Mouse (Mus musculus) kidney, postnatal 0 days (tissue): ENCODE measurements around the gene Mindy4. TPM values are rescaled to one million over a fixed set of nuclear protein-coding genes. Genes with fewer than 3 reads are reported as not detected.
A peak's percentile ranks its signal among the peaks of the same experiment; 100 is the strongest.

Experiments
- ATAC-seq: fragments of 200-750 bp; cut with Nextera tagmentation; replicated peaks from 2 replicates; pipeline ENCODE4 v1.8.0; 2017; ENCODE audit warnings: low read depth, moderate number of reproducible peaks, moderate TSS enrichment, moderate library complexity; ENCODE audit not compliant: low FRiP score
- DNase-seq: peaks from one replicate; pipeline ENCODE4 v3.0.0-alpha.2; 2016; ENCODE audit warnings: low spot score
- H3K27ac ChIP-seq: fragments of 300-500 bp; sonication (generic); 2 replicates; pipeline ENCODE4 v1.5.1; 2014; ENCODE audit warnings: mild to moderate bottlenecking
- H3K27me3 ChIP-seq: fragments of 300-500 bp; sonication (generic); 2 replicates; pipeline ENCODE4 v1.6.1; 2014; ENCODE audit warnings: low read length, mixed read lengths; ENCODE audit not compliant: insufficient read depth
- H3K36me3 ChIP-seq: fragments of 300-500 bp; sonication (generic); 2 replicates; pipeline ENCODE4 v1.6.1; 2014; ENCODE audit warnings: low read length, mixed read lengths; ENCODE audit not compliant: insufficient read depth
- H3K4me1 ChIP-seq: fragments of 300-500 bp; sonication (generic); replicated peaks from 2 replicates; pipeline ENCODE4 v1.6.1; 2014; ENCODE audit warnings: antibody characterized with exemption, low read length, mixed read lengths; ENCODE audit not compliant: insufficient read depth
- H3K4me2 ChIP-seq: fragments of 300-500 bp; sonication (generic); 2 replicates; pipeline ENCODE4 v1.6.1; 2014; ENCODE audit warnings: mild to moderate bottlenecking, low read length, moderate library complexity, mixed read lengths
- H3K4me3 ChIP-seq: fragments of 300-500 bp; sonication (generic); replicated peaks from 2 replicates; pipeline ENCODE4 v1.5.1; 2014; ENCODE audit warnings: low read depth, low read length
- H3K9ac ChIP-seq: fragments of 300-500 bp; sonication (generic); 2 replicates; pipeline ENCODE4 v1.6.1; 2014; ENCODE audit warnings: low read depth, low read length
- H3K9me3 ChIP-seq: fragments of 300-500 bp; sonication (generic); replicated peaks from 2 replicates; pipeline ENCODE4 v1.6.1; 2016; ENCODE audit warnings: low read length, inconsistent platforms, mixed read lengths
- CTCF ChIP-seq: IDR thresholded peaks from 2 replicates; pipeline ENCODE4 v1.5.1; 2016; ENCODE audit warnings: antibody characterized with exemption, low read depth, mild to moderate bottlenecking, moderate library complexity
- whole genome bisulfite sequencing: fragments of 180-500 bp; shearing (Covaris S2); extraction: QIAGEN DNeasy Blood & Tissue Kit; methylation state at CpG from one replicate; pipeline ENCODE4 v1.1.7; 2014; 5-methylcytosine and 5-hydroxymethylcytosine counted together
- polyA plus RNA-seq: library from polyadenylated mRNA; unstranded; fragments of >200 nt; fragmentation: Nextera tagmentation; extraction: Ambion mirVana; gene quantifications from 2 replicates; pipeline ENCODE4 v1.2.1, GENCODE M21; 2015

Mindy4 gene
- polyA plus RNA-seq, 1 experiment from 2014 or later, result 11.6 TPM

DNA sequence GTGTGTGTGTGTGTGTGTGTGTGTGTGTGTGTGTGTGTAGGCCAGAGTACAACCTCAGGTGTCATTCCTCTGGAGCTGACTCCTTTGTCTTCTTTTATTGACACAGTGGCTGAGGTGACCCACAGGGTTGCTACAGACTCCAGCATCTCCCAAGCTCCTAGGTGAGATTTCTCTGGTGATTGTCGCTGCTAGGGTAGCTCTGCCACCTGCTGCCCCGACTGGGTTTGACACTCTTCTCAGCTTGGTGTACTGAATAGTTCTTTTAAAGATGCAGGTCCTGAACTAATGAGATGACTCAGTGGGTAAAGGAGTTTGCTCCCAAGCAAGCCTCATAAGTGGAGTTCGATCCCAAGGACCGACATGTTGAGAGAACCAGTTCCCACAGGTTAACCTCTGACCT is 31.5 kb upstream of the Mindy4 start:
- no peak overlapping the region for H3K9ac ChIP-seq
- WGBS, result 55% methylated on average over 4 of the region's 4 CpGs
- no peak overlapping the region for H3K27ac ChIP-seq
- peak; percentile 50; the same call in 1 of the 2 replicates for TF ChIP-seq CTCF
- no peak overlapping the region for H3K4me3 ChIP-seq
- H3K4me1 ChIP-seq, result peaks cover 15% of the 10 kb centered on the region; the same call in 1 of the 2 replicates
- ATAC-seq, result no peak; the same call in 1 of the 2 replicates
- H3K9me3 ChIP-seq, result no peaks in the 10 kb centered on the region
- H3K4me2 ChIP-seq, result no peak overlapping the region
- H3K36me3 ChIP-seq, result no peaks in the 10 kb centered on the region
- no peak for DNase-seq
- no peaks in the 10 kb centered on the region for H3K27me3 ChIP-seq

DNA sequence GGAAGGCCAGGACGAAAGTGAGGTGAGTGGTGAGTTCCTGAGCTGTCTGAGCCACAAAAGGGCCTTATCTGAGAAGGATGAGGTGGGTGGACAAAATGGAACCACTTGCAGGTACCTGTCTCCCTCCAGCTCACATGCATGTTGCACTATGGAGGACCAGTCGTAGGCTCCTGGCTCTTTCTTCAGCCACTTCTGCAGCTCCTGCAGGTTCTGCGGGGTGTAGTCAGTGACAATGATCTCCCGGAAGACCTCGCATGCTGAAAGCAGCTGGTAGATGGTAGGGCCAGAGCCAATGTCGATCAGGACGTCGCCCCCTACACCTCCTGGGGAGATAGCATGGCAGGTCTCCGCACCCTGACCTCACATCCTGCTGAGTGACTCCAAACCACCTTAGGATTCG is 30.0 kb upstream of the Mindy4 start:
- no peak for TF ChIP-seq CTCF
- H3K4me2 ChIP-seq, result no peak overlapping the region
- H3K4me1 ChIP-seq, result peaks cover 15% of the 10 kb centered on the region; the same call in 1 of the 2 replicates
- WGBS, result 67% methylated on average over 10 of the region's 10 CpGs
- H3K4me3 ChIP-seq, result no peak overlapping the region
- DNase-seq, result no peak
- no peak for ATAC-seq
- no peaks in the 10 kb centered on the region for H3K9me3 ChIP-seq
- no peaks in the 10 kb centered on the region for H3K36me3 ChIP-seq
- H3K9ac ChIP-seq, result no peak overlapping the region
- H3K27me3 ChIP-seq, result no peaks in the 10 kb centered on the region
- H3K27ac ChIP-seq, result no peak overlapping the region

DNA sequence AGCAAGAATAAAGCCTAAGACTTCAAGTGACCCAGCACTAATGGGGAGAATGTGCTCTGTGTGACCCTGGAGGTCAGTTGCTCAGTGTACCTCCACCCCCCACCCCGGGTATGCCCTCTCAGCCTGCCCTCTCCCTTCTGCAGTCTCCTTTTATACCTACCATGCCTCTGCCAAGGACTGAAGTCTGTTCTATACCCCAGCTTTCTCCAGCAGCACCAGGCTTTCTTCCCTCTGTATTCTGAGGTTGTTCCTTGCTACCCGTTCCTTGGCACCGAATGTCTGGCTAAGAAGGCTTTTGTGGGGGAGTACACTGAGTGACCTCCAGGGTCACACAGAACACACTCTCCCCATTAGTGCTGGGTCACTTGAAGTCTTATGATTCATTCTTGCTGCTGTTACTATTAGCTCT is 29.2 kb upstream of the Mindy4 start:
- no peak for TF ChIP-seq CTCF
- no peak for DNase-seq
- H3K4me1 ChIP-seq, result peaks cover 15% of the 10 kb centered on the region; the same call in 1 of the 2 replicates
- no peaks in the 10 kb centered on the region for H3K9me3 ChIP-seq
- H3K27me3 ChIP-seq, result no peaks in the 10 kb centered on the region
- H3K36me3 ChIP-seq, result no peaks in the 10 kb centered on the region
- peak overlapping the region; percentile 8; the same call in 1 of the 2 replicates for H3K27ac ChIP-seq
- no peak overlapping the region for H3K4me3 ChIP-seq
- no peak for ATAC-seq
- no peak overlapping the region for H3K4me2 ChIP-seq
- 22% methylated on average over 3 of the region's 3 CpGs for WGBS
- H3K9ac ChIP-seq, result no peak overlapping the region

DNA sequence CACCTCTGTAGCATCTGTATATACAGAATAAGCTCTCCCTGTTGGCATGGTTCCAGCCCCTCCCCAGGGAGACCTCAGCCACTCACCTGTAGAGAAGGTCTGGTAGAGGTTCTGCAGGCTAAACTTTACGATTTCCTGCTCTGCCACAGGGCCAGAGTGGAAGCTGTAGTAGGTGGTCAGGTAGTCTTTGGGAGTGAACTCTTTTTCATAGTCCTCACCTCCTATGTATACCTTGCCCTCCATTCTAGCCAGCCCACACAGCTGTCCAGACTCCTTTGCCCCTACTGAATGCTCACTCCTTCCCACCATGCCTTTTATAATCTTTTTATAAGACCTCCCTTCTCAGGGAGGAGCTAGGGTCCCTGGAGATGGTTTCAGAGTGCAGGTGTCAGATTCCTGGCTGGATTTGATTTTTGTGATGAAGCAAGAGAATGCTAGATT is 28.4 kb upstream of the Mindy4 start, which contains the start of gene Inmt:
Gene Inmt (minus strand): TSS at position 303 of the 441 bp plus-strand sequence.
- H3K9ac ChIP-seq, result no peak within 1 kb of the TSS
- no peaks in the 10 kb centered on the region for H3K9me3 ChIP-seq
- no peak for DNase-seq
- H3K27me3 ChIP-seq, result no peaks in the 10 kb centered on the region
- no peaks in the 10 kb centered on the region for H3K36me3 ChIP-seq
- H3K4me2 ChIP-seq, result no peak within 1 kb of the TSS
- no peak within 1 kb of the TSS for H3K4me3 ChIP-seq
- H3K27ac ChIP-seq, result peak within 1 kb of the TSS; percentile 19
- no peak for ATAC-seq
- 25% methylated on average over 1 of the region's 1 CpGs for WGBS
- H3K4me1 ChIP-seq, result peaks cover 15% of the 10 kb centered on the region; the same call in 1 of the 2 replicates
- no peak for TF ChIP-seq CTCF

DNA sequence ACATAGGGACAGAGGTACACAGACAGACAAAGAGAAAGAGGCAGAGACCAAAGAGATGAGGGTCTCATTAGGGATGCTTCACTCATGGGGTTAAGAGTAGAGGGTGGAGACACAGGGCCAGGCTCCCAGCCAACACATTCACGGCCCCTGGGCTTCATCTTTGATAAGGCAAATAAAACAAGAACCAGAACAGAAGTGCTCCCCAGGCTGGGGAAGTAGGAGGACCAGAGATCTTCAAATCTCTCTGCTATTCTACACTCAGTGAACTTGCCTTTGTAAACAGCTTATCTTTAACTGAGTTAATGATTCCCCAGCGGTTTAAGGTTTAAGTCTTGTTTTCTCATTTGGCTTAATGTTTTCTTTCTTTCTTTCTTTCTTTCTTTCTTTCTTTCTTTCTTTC is 27.7 kb upstream of the Mindy4 start:
- Histone ChIP-seq H3K9me3 (no peaks in the 10 kb centered on the region), H3K4me1 (peaks cover 15% of the 10 kb centered on the region; the same call in 1 of the 2 replicates), H3K4me3 (no peak overlapping the region), H3K27me3 (no peaks in the 10 kb centered on the region), H3K36me3 (no peaks in the 10 kb centered on the region), H3K27ac (peak overlapping the region; percentile 9), H3K4me2 (no peak overlapping the region), H3K9ac (no peak overlapping the region)
- DNase-seq (peak; percentile 48), ATAC-seq (no peak)
- WGBS, result 23% methylated on average over 2 of the region's 2 CpGs
- no peak for TF ChIP-seq CTCF

DNA sequence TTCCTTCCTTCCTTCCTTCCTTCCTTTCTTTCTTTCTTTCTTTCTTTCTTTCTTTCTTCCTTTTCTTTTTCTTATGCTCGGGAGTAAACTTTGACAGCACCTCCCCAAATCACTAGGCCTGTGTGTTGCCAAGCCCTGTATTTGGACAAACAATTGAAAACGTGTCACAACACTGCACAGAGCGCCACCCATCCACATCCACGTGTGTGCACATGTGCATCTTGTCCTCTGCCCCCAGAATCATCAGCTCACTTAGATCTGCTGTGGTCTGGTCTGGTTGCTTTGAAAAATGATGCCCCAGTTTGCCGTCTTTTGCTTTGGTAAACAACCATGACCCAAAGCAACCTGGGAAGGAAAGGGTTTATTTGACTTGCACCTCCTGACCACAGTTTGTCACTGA is 27.3 kb upstream of the Mindy4 start:
- ATAC-seq, result no peak; the same call in 1 of the 2 replicates
- H3K27ac ChIP-seq, result peak overlapping the region; percentile 19; the same call in 1 of the 2 replicates
- H3K4me3 ChIP-seq, result no peak overlapping the region
- DNase-seq, result no peak
- no peaks in the 10 kb centered on the region for H3K36me3 ChIP-seq
- WGBS, result 24% methylated on average over 5 of the region's 5 CpGs
- no peak for TF ChIP-seq CTCF
- H3K4me2 ChIP-seq, result no peak overlapping the region
- peaks cover 15% of the 10 kb centered on the region; the same call in 1 of the 2 replicates for H3K4me1 ChIP-seq
- no peaks in the 10 kb centered on the region for H3K9me3 ChIP-seq
- no peaks in the 10 kb centered on the region for H3K27me3 ChIP-seq
- no peak overlapping the region for H3K9ac ChIP-seq
